Mouse (Mus musculus): ENCODE data around the gene Rnls. TPM values are rescaled to one million over a fixed set of nuclear protein-coding genes. Genes with fewer than 3 reads are reported as not detected.

Gene Rnls
- polyA plus RNA-seq, 1 experiment = 1.6 TPM

DNA sequence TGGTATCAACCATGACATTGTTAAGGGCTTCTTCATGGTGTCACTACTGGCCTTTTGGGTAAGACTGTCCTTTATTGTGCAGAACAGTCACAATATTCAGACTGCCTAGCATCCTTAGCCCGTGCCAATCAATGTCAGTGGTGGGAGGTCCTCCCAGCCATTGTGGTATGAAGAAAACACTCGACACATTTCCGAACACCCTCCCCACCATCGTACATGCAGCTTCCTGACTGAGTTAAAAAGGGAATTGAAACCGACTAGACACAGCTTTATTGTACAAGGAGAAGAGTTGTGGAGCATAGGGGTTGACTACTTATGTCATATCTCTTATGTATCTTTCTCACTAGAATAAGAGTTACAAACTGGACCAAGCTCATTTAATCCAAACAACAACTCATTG, 272.1 kb downstream of the Rnls start:
- Histone ChIP-seq H3K4me3 (ENCODE audit: insufficient read depth, low read length) (no peak overlapping the region), H3K4me1 (ENCODE audit: control insufficient read depth, insufficient read depth, low read length) (no peaks in the 10 kb centered on the region), H3K27ac (ENCODE audit: insufficient read depth, low read length) (no peak overlapping the region)
- no peak for TF ChIP-seq CTCF (IDR thresholded peaks at IDR 0.05; ENCODE audit: borderline replicate concordance, insufficient read depth, low read length)
- TF ChIP-seq POLR2A (IDR thresholded peaks at IDR 0.05; ENCODE audit: low read depth, low read length) = no peak

DNA sequence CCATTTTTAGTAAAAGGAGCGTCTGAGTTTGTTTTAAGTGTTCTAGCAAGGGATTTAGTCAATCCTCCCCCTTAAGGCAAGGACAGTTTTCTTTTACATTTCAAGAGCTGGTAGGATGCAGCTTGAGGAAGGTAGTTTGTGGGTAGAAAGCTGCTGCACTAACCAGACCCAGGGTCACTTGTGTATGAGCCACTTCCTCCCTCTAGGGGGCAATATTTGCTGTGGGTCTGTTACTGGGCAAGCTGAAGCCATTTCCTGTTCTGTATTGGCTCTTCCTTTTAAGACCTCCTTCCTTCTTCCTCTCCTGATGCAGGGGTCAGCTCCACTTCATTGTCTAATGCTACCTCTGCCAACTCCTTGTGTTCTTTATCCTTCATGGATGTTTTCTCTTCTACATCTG, 273.2 kb downstream of the Rnls start:
- Histone ChIP-seq H3K4me1 (ENCODE audit: control insufficient read depth, insufficient read depth, low read length) (no peaks in the 10 kb centered on the region), H3K4me3 (ENCODE audit: insufficient read depth, low read length) (no peak overlapping the region), H3K27ac (ENCODE audit: insufficient read depth, low read length) (no peak overlapping the region)
- TF ChIP-seq CTCF (IDR thresholded peaks at IDR 0.05; ENCODE audit: borderline replicate concordance, insufficient read depth, low read length) (no peak), POLR2A (IDR thresholded peaks at IDR 0.05; ENCODE audit: low read depth, low read length) (no peak)

DNA sequence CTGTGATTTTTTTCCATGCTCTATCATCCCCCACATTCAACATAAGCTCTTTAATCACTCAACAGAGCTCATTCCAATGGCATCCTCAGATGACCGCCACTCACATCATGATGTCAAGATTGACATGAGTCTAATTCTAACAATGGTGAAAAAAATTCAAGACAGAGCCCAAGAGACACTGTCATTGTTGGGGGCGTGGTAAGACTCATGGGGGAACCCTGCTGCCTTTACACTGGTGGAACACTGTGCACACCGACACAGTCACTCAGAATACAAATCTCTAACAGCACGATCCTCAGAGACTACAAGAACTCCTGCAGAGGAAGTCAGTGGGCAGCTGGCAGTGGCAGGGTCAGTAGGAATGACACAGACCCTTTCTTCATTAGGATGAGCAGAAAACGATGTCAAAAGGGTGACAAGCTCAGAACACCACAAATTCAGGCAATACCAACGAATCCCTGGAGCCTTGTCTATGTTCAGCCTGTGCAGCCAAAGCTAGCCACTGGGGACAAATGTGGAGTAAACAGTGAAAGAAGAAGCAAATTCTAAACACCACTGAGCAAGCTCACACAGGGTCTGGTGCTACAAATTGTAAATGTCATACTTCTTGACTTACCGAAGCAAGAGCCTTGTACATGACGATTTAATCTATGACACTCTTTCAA, 277.3 kb downstream of the Rnls start:
- no peak for TF ChIP-seq POLR2A (IDR thresholded peaks at IDR 0.05; ENCODE audit: low read depth, low read length)
- no peak for TF ChIP-seq CTCF (IDR thresholded peaks at IDR 0.05; ENCODE audit: borderline replicate concordance, insufficient read depth, low read length)
- H3K27ac ChIP-seq (ENCODE audit: insufficient read depth, low read length) = no peak overlapping the region
- no peaks in the 10 kb centered on the region for H3K4me1 ChIP-seq (ENCODE audit: control insufficient read depth, insufficient read depth, low read length)
- no peak overlapping the region for H3K4me3 ChIP-seq (ENCODE audit: insufficient read depth, low read length)

DNA sequence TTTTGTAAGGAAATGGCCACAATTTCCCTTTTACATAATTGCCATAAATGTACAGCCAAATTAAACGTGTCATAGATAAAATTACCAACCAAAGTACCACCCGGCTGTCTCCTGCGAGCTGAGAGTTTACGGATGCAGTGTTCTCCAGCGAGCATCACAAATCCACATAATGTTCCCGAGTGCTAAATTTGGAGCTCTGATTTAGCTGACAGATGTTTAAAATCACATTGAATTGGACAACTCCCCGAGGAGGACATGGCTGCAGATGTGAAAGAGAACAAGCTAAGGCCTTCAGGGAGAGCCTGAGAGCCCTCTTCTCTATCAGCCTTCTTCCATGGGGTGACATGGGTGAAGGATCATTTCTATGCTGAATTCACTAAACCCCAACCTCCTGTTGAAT, 278.3 kb downstream of the Rnls start:
- no peak overlapping the region for H3K4me3 ChIP-seq (ENCODE audit: insufficient read depth, low read length)
- no peaks in the 10 kb centered on the region for H3K4me1 ChIP-seq (ENCODE audit: control insufficient read depth, insufficient read depth, low read length)
- no peak overlapping the region for H3K27ac ChIP-seq (ENCODE audit: insufficient read depth, low read length)
- TF ChIP-seq CTCF (IDR thresholded peaks at IDR 0.05; ENCODE audit: borderline replicate concordance, insufficient read depth, low read length) (no peak), POLR2A (IDR thresholded peaks at IDR 0.05; ENCODE audit: low read depth, low read length) (no peak)

DNA sequence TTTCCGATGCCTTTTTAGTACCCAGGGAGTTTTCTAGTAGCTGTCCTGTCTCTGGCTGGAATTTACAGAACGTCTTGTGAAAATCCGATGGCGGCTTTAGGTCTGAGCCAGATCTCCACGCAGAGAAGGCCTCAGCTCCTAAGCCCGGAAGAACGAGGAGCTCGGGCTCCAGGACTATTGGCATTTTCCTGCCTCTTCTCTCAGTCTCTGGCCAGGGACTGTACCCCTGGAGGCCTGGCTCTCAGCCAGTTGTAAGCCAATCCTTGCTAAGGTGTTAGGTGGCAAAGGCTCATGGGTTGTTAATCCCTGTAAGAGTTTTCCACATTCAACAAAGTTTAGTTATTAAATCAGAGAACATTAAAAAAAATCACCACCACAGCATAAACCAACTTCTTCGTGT, 281.7 kb downstream of the Rnls start:
- TF ChIP-seq POLR2A (IDR thresholded peaks at IDR 0.05; ENCODE audit: low read depth, low read length) = no peak
- no peak for TF ChIP-seq CTCF (IDR thresholded peaks at IDR 0.05; ENCODE audit: borderline replicate concordance, insufficient read depth, low read length)
- Histone ChIP-seq H3K27ac (ENCODE audit: insufficient read depth, low read length) (no peak overlapping the region), H3K4me1 (ENCODE audit: control insufficient read depth, insufficient read depth, low read length) (no peaks in the 10 kb centered on the region), H3K4me3 (ENCODE audit: insufficient read depth, low read length) (no peak overlapping the region)

DNA sequence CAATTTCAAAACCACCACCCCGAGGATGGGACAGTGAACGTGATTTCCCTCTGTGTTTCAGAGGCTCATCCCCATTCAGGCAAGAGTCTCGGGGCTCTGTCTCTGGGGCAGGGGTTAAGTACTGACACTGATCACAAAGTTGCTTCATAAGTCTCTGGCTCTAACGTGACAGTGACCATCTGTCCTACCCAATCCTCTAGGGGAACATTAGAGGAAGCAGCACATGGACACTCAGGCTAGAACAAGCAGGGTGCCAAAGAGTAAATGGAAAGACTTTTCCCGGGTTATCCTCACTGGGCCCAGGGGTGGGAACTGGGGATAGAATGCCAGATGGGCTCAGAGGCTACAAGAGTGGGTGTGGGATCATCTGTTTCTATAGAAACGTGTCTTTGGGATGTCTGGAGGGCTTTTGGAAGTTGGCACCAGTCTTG, 282.1 kb downstream of the Rnls start:
- Histone ChIP-seq H3K27ac (ENCODE audit: insufficient read depth, low read length) (no peak overlapping the region), H3K4me3 (ENCODE audit: insufficient read depth, low read length) (no peak overlapping the region), H3K4me1 (ENCODE audit: control insufficient read depth, insufficient read depth, low read length) (no peaks in the 10 kb centered on the region)
- TF ChIP-seq CTCF (IDR thresholded peaks at IDR 0.05; ENCODE audit: borderline replicate concordance, insufficient read depth, low read length) (no peak), POLR2A (IDR thresholded peaks at IDR 0.05; ENCODE audit: low read depth, low read length) (no peak)

DNA sequence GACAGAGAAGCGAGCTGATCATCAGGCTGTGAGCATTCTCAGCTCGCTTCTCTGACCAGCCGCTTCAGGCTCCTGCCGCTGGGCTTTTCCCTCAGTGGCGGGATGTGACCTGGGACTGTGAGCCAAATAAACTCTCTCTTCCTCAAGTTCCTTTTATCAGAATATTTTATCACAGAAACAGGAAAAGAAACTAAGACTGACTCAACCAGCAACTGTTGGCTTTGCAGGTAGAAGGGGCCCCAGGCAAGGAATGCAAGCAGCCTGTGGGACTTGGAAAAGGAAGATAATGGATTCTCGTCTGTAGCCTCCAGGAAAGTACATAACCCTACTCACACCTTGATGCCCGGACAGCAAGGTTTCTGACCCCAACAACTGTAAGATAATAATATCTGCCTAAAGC, 283.0 kb downstream of the Rnls start:
- TF ChIP-seq CTCF (IDR thresholded peaks at IDR 0.05; ENCODE audit: borderline replicate concordance, insufficient read depth, low read length) (no peak), POLR2A (IDR thresholded peaks at IDR 0.05; ENCODE audit: low read depth, low read length) (no peak)
- Histone ChIP-seq H3K4me3 (ENCODE audit: insufficient read depth, low read length) (no peak overlapping the region), H3K4me1 (ENCODE audit: control insufficient read depth, insufficient read depth, low read length) (no peaks in the 10 kb centered on the region), H3K27ac (ENCODE audit: insufficient read depth, low read length) (no peak overlapping the region)

DNA sequence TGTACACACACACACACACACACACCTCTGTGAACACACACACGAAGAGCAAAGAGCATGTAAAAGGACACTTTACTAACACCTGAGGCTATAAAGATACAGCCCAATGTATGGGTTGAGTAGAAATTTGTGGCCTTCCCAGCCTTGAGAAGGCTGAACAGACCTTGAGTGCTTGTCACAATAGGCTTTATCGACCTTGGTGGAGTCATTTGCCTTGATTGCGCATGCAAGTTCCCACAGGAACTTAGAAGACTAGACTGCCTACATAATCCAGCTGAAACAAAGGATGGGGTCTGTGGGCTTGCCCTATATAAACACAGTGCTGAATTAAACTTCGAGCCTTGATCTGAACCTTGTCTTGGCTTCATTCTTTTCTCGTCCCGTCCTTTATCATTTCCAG, 288.2 kb downstream of the Rnls start:
- Histone ChIP-seq H3K4me3 (ENCODE audit: insufficient read depth, low read length) (no peak overlapping the region), H3K27ac (ENCODE audit: insufficient read depth, low read length) (no peak overlapping the region), H3K4me1 (ENCODE audit: control insufficient read depth, insufficient read depth, low read length) (peaks cover 3% of the 10 kb centered on the region; the same call in 1 of the 2 replicates)
- TF ChIP-seq POLR2A (IDR thresholded peaks at IDR 0.05; ENCODE audit: low read depth, low read length) (no peak), CTCF (IDR thresholded peaks at IDR 0.05; ENCODE audit: borderline replicate concordance, insufficient read depth, low read length) (no peak)

DNA sequence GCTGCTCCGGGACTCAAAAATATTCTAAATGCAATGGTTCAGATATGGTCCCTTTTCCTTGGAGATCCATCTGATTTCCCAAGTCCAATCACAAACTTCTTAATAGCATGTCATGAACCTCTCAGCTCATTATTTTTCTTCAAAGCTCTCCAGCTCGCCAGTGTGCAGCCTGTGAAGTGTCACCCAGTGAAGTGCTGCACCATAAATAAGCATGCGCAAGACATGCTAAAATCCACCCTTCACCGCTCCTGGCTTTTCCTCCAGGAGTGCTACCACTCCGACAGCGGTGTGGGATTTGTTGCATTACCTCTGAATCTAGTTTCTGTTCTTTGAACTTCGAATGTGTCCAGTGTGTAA, 289.3 kb downstream of the Rnls start:
- TF ChIP-seq POLR2A (IDR thresholded peaks at IDR 0.05; ENCODE audit: low read depth, low read length) (no peak), CTCF (IDR thresholded peaks at IDR 0.05; ENCODE audit: borderline replicate concordance, insufficient read depth, low read length) (no peak)
- Histone ChIP-seq H3K27ac (ENCODE audit: insufficient read depth, low read length) (no peak overlapping the region), H3K4me1 (ENCODE audit: control insufficient read depth, insufficient read depth, low read length) (peaks cover 3% of the 10 kb centered on the region; the same call in 1 of the 2 replicates), H3K4me3 (ENCODE audit: insufficient read depth, low read length) (no peak overlapping the region)

DNA sequence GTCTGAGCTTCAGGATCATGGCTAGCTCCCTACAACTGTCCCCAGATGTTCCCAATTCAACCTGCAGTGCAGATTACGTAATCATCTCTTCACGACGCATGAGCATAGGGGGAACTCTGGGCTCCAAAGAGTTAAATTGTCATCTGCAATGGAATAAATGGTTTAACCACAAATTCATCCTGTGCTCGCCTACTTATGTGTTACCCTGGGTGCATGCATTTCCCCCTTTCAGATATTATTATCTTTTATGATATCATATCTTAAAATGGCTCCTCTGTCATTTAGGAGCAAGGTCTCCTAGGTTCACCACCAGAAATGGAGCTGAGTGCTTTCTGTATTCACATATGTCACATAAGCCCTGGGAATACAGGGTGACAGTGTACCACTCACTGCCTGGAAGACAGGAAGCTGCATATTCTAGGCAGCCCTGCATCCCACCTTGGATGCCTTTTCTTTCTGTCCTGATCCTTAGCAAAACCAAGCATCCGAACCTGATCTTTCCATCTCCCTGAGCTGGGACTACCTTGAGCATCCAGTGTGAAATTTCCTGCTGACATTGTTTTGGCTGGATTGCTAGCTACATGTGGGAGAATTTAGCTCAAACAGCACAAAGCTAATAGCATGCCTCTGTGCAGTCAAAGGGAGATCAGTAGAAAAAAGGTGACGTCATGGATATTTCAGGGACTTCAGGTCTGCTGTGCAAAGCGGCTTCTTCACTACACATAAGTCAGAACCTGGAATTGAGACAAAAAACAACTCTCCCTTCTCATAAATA, 289.9 kb downstream of the Rnls start:
- no peak for TF ChIP-seq CTCF (IDR thresholded peaks at IDR 0.05; ENCODE audit: borderline replicate concordance, insufficient read depth, low read length)
- TF ChIP-seq POLR2A (IDR thresholded peaks at IDR 0.05; ENCODE audit: low read depth, low read length) = no peak

More for the DNA sequence above, 289.9 kb downstream of the Rnls start:
- Histone ChIP-seq H3K4me1 (ENCODE audit: control insufficient read depth, insufficient read depth, low read length) (peaks cover 3% of the 10 kb centered on the region; the same call in 1 of the 2 replicates), H3K27ac (ENCODE audit: insufficient read depth, low read length) (no peak overlapping the region), H3K4me3 (ENCODE audit: insufficient read depth, low read length) (no peak overlapping the region)

All from embryonic fibroblast, embryonic 13.5 days (primary cell).